Mouse (Mus musculus) splenic B cell, adult 2 months (primary cell): Measurements from ENCODE around the gene Tepsin.

ENCODE experiments used
- DNase-seq: peaks from one replicate; pipeline ENCODE4 v3.0.0-alpha.2; 2011; ENCODE audit warnings: low read depth, low spot score
- H3K27me3 ChIP-seq: 2 replicates; pipeline ENCODE4 v1.6.1; 2012; ENCODE audit warnings: mild to moderate bottlenecking, low read length, moderate library complexity, mixed read lengths; ENCODE audit not compliant: control insufficient read depth, poor library complexity, insufficient read depth, severe bottlenecking
- H3K36me3 ChIP-seq: 2 replicates; pipeline ENCODE4 v1.6.1; 2012; ENCODE audit warnings: mild to moderate bottlenecking, low read length, moderate library complexity, mixed read lengths; ENCODE audit not compliant: control insufficient read depth, poor library complexity, insufficient read depth, severe bottlenecking

Tepsin gene

DNA sequence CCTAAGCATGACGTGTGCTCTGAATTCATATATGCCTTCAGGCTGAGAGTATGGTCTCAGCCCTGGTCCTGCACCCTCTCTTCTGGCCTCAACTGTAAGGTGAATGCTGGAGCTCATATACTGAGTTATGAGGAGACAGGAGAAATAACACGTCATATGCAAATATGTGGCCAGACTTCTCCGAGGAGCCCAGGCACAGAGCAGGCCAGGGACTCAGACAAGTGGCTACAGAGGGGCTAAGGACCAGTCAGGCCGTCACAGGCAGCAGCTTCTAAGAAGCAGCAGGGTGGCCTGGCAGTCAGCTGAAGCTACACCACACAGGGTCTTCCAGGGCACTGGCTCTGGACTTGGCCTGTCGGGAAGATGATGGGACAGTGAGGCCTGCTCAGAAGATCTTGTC lies 35.2 kb downstream of the Tepsin start:
- DNase-seq: no peak
- H3K36me3 ChIP-seq: no peaks in the 10 kb centered on the region
- no peaks in the 10 kb centered on the region for H3K27me3 ChIP-seq

DNA sequence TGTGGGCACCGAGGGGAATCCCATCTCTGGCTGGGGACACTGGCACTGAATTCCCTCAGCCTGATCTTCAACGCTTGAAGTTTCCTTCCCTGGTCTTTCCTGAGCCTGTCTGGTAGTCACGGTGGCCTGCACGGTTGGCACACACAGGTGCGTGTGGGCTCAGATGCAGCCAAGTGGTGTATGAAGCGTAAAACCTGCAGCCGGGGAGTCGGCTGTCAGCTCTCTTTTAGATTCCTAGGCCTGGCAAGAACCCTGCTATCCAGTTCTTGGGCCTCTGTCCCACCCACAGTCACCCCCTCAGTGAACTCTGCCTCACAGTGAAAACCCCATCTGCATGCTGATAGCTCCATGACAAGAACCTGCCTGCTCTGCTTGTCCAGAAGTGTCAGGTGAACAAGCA lies 37.9 kb downstream of the Tepsin start:
- no peaks in the 10 kb centered on the region for H3K36me3 ChIP-seq
- H3K27me3 ChIP-seq: no peaks in the 10 kb centered on the region
- DNase-seq: no peak

- DNase-seq: no peak
- no peaks in the 10 kb centered on the region for H3K27me3 ChIP-seq
- no peaks in the 10 kb centered on the region for H3K36me3 ChIP-seq
Observed at GRCm38 (mm10) chr11:120055953-120056732, 42.4 kb downstream of the Tepsin start.

- DNase-seq: no peak
- Histone ChIP-seq H3K36me3 (no peaks in the 10 kb centered on the region), H3K27me3 (no peaks in the 10 kb centered on the region)
Observed at GRCm38 (mm10) chr11:120053846-120054245, 44.7 kb downstream of the Tepsin start.

DNA sequence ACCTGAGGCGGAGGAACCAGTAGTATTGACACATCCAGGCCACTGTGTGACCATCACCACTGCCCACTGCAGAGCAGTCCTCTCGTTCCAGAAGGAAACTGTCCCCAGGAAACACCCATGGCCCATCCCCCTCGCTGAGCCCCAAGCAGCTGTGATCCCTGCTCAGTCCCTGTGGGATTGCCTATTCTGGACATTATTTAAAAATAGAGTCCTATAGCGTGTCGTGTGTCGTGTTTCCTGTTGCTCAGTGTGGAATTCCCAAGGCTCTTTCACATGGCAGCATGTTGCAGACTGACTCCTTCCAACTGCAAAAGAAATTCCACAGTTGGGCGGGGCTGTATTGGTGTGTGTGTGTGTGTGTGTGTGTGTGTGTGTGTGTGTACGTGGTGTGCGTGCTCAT lies 46.3 kb downstream of the Tepsin start:
- no peak for DNase-seq

DNA sequence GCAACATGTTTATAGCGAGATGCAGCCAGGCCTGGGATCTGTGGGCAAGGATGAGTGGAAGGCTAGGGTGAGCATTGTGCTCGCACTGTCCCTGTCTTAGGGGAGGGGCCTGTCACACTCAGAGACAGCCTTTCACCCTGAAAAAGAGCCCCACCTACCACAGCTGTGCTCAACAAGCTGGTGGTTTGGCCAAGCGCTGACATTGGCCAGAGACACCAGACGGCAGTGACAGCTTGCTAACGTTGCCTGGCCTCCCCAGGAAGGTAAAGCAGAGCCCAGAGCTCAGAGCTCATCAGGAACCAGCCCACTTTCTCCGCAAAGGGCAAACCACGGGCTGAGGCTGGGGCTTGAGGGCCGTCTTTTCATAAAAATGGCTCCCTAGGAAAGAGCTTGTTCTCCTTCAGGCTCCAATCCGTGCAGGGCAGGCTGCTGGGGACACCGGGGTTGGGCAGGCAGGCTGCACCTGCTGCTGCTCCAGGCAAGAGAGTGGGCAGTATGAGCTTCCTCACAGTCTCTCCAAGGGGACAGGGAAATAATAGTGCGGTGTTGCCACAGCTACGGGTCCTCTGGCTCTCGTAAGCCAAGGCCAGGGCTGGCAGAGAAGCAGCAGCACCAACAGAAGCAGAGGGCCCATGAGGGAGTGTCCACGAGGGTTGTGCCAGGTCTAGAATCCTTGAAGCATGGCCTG lies 47.3 kb downstream of the Tepsin start:
- DNase-seq: no peak
- H3K36me3 ChIP-seq: no peaks in the 10 kb centered on the region
- H3K27me3 ChIP-seq: no peaks in the 10 kb centered on the region; the same call in 1 of the 2 replicates

More for the DNA sequence above, 46.3 kb downstream of the Tepsin start:
- no peaks in the 10 kb centered on the region for H3K27me3 ChIP-seq
- H3K36me3 ChIP-seq: no peaks in the 10 kb centered on the region

DNA sequence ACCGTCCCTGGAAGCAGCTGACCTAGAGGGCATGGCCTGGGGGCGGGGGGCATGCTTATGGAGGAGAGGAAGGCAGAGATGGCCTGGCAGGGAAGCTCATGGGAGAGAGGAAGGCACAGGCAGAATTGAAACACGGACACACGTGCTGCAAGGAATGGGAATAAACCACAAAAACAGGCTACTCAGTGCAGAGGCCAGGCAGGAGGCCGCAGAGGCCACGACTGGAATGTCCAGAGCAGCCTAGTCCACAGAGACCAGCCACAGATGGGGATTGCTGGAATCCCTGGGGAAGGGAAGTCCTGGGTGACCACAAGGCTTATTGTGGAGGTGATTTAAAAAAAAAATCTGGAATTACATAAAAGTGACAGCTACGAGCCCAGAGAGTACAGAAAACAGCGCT lies 49.5 kb downstream of the Tepsin start:
- Histone ChIP-seq H3K27me3 (peaks cover 1% of the 10 kb centered on the region; the same call in 1 of the 2 replicates), H3K36me3 (no peaks in the 10 kb centered on the region)
- no peak for DNase-seq

DNA sequence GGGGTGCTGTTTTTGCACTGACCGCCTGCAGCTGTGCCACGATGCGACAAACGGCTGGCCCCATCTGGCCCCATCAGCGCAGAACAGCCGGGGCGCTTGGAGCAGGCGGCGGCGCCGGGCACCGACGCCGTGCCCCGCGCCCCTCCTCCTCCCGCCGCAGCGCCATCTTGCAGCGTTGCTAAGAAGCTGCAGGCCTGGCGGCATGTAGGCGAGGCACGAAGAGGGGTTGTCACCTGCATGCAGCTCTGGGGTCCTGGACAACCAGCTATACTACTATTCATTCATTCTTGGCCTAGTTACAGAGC lies 50.3 kb downstream of the Tepsin start:
- no peaks in the 10 kb centered on the region for H3K36me3 ChIP-seq
- peaks cover 1% of the 10 kb centered on the region; the same call in 1 of the 2 replicates for H3K27me3 ChIP-seq
- peak; percentile 14 for DNase-seq

DNA sequence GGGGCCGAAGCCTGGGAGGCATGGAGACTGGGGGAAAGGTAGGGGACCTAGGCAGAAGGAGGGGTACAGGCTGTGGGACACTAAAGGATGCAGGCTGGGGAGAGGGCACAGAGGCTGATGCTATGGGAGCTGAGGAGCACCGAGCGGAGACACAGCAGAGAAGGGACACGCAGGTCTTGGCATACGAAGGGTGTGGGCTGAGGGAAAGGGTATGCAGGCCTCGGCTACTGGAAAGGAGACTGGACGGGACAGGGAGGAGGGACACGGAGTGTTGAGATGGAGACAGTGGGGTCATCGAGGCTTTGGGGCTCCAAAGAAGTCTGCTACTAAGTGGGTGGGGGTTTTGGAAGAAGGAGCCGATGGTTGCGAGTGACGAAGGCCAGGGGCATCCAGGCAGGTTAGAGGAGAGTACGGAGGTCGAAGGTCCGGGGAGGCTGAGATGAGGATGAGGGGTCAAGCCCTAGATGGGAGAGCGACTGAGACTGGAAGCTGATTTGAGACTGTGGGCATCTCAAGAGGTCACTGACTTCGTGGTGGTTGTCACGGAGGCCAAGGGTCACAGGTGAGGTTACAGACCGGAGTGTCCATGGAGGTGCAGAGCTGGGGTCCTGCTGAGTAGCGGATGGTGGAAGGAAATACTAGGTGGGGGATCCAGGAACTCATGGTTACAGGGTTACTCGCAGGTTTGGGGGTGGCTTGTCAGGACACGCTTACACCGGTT lies 50.8 kb downstream of the Tepsin start:
- no peaks in the 10 kb centered on the region for H3K36me3 ChIP-seq
- H3K27me3 ChIP-seq: peaks cover 1% of the 10 kb centered on the region; the same call in 1 of the 2 replicates
- no peak for DNase-seq

DNA sequence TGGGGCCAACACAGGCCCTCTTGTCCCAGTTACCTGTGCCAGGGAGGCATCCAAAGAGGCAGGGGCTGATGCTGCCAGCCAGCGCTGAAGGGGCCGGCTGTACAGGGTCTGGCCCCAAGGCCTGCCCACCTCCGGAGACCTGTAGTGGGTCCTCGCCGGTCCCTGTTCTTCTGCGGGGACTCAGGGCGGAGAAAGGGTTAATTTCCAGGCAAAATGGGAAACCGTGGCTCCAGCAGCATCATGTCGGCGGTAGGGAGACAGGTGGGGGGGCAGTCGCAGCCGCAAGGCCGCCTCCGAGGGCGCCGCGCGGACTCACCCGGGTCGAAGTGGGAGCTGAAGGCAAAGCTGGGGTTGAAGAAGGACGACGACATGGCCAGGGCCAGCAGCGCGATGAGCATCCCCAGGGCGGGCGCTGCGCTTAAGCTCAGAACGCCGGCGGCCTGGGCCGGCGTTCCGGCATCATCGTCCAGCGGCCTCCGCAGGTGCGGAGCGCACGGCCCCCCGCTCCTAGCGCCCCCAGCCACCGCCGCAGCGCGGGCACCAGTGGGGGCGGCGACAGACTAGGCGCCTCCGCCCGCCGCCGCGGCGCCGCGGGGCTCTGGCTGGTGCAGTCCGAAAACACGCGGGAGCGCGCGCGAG lies 51.9 kb downstream of the Tepsin start, which contains the start of gene Aatk:
TSS of gene Aatk (minus strand) at position 615 of the 639 bp plus-strand sequence.
- no peak for DNase-seq
- Histone ChIP-seq H3K36me3 (no peaks in the 10 kb centered on the region), H3K27me3 (peaks cover 1% of the 10 kb centered on the region; the same call in 1 of the 2 replicates)

DNA sequence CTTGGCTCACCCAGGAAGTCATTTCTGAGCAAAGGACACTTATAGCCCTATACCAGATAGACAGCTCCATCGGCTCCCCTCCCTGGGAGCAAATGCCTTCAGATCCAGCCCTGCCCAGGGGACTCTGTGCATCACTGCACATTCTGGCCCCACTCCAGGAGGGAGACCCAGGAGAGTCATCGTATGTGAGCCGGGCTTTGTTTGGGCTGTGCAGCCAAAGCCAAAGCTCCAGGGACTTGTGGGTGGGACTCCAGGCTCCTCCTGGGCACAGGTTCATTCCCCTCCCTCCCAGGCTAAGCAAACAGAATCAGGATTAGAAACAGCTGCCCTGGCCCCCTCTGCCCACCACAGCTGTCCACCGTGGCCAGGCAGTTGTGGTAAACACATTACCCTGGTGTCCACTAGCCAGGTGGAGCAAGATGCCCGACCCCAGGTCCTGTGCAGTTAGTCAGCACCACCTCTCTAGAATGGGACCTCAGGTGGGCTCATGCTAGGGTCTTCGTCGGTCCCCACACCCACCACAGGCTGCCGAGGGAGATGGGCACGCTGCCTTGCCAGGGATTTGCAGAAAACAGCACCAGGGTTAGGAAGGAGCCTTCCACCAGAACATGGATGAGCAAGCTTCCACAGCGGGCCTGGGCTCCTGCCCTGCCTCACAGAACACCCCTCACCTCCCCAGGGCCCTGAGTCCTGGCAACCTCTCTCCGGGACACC lies 52.5 kb downstream of the Tepsin start:
- Histone ChIP-seq H3K36me3 (no peaks in the 10 kb centered on the region), H3K27me3 (peaks cover 1% of the 10 kb centered on the region; the same call in 1 of the 2 replicates)
- DNase-seq: no peak

GRCm38 (mm10) chr11:120045341-120045740 lies 53.2 kb downstream of the Tepsin start:
- Histone ChIP-seq H3K27me3 (peaks cover 1% of the 10 kb centered on the region; the same call in 1 of the 2 replicates), H3K36me3 (no peaks in the 10 kb centered on the region)
- no peak for DNase-seq

GRCm38 (mm10) chr11:120042141-120042838 lies 56.2 kb downstream of the Tepsin start:
- no peak for DNase-seq
- Histone ChIP-seq H3K36me3 (no peaks in the 10 kb centered on the region), H3K27me3 (peaks cover 1% of the 10 kb centered on the region; the same call in 1 of the 2 replicates)
